Mouse (Mus musculus): ENCODE data around the gene Dnpep.

DNA sequence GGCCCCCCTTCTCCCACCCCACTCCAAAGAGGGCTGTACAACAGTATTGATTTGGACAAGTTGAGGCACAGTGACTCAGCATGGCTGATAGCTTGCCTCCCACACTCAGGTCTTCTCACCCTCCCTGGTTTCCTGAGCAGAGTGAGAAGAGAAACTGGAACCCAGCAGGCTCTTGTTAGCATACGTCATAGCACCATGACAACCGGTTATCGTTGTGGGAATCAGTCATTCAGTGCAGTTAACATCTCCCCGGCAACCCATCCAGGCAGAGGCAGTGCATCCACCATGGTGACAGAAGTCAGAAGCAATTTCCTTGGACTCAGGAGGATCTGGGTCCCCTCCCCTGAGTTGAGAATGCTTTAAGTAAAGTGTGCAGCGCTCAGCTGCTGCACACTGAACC lies 34.8 kb downstream of the Dnpep start:
- TF ChIP-seq CTCF (IDR thresholded peaks at IDR 0.05; ENCODE audit: insufficient read depth, low read length), result no peak
- no peak for TF ChIP-seq POLR2A (IDR thresholded peaks at IDR 0.05; ENCODE audit: borderline replicate concordance, extremely low read depth, low read depth, low read length)

All from lung, adult 2 months (tissue).